Mouse (Mus musculus) megakaryocyte, embryonic 14.5 days (primary cell): ENCODE measurements around the gene Eif2b5.

ENCODE experiments used
- FLI1 ChIP-seq: IDR thresholded peaks from 2 replicates; pipeline ENCODE4 v1.6.1; 2012; ENCODE audit warnings: low read length, inconsistent platforms, mixed read lengths
- GATA1 ChIP-seq: IDR thresholded peaks from 3 replicates; pipeline ENCODE4 v1.6.1; 2012; ENCODE audit warnings: mixed read lengths, low read length, inconsistent platforms, borderline replicate concordance

GRCm38 (mm10) chr16:20496671-20497600 lies 1.7 kb upstream of the Eif2b5 start:
- no peak for TF ChIP-seq FLI1
- no peak for TF ChIP-seq GATA1
